Mouse (Mus musculus): ENCODE results near the gene Fbxo34.
"Not testable (repeated sequence)": the region's sequence is repeated elsewhere in the genome, so short reads cannot be mapped to it uniquely, and the experiment has no call there.

The Fbxo34 gene

DNA sequence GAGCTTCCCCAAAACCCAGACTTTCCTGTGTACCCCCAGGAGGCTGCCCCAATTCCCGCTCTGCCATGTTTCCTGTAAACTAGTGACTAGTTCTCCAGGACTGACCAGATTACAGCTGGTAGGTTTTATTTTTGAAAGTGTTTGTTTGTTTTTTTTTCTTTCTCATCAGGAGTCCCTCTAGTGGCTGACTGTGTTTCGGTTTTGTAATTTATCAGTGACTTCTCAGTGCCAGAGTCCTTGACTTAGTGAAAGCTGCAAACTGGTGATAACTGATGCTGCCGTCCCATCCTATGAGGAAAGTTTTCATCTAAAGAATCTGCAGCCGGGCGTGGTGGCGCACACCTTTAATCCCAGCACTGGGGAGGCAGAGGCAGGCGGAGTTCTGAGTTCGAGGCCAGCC is 65.4 kb downstream of the Fbxo34 start:
- no peak for DNase-seq (ENCODE audit: extremely low read depth, low read depth, low spot score)

DNA sequence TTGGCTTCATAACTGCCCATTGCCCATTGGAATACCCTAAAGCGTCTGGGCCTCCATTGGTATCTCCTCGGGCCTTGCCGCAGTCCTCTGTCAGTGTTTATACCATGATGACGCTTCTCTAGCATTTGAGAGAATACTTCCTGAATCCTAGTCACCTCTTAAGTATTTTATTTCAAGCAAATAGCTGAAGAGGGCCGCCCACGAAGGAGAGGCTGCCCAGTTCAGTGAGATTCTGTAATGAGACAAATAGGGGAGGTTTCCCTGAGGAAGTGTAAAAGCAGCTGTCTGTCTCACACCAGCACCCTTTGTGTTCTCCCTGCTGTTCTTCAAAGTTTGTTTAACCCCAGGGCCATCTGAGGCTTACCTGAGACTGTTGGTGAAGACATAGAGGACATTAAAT is 66.5 kb downstream of the Fbxo34 start:
- no peak for DNase-seq (ENCODE audit: extremely low read depth, low read depth, low spot score)

DNA sequence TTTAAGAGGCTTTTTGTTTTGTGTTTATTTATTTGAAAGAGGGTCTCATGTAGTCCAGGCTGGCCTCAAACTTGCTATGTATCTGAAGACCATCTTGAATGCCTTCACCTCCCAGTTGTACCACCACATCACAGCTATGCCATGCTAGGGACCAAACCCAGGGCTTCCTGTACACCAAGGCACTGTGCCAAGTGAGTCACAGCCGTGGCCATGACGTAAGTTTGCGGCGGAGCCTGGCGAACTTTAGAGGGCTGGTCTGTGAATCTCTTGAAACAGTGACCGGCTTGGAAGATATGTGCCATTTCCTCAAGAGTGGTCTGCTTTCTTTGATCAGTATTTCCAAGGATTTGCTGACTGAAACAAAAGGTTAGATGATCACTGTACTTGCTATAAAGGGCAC is 68.4 kb downstream of the Fbxo34 start:
- no peak for DNase-seq (ENCODE audit: extremely low read depth, low read depth, low spot score)

DNA sequence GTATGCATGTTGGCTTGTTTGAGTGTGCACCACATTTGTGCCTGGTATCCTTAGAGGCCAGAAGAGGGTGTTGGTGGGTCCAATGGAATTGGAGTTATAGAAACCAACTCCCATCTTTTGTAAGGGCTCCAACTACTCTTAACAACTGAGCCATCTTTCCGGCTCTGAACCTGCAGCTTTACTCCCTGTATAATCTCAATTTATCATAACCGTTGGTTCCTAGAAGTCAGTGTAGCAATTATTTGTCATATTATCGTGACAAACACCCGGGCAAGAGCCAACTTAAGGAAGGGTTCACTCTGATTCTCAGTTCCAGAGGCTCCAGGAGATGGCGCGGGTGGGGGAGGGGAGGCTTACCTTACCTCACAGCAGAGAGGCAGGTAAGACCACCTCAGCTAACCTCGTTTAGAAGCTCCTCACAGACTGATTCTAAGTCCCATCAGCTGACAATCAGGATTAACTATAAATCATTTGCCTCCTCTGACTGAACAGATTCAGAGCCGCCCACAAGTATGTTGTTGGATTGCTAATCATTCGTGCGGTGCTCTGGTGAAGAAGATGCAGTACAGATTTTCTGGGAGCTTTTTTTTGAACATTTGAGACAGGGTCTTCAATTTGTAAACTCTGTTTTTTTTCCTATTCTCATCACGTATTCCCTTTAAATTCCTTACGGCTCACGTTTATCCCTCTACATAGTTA is 70.7 kb downstream of the Fbxo34 start:
- no peak for DNase-seq (ENCODE audit: extremely low read depth, low read depth, low spot score)

DNA sequence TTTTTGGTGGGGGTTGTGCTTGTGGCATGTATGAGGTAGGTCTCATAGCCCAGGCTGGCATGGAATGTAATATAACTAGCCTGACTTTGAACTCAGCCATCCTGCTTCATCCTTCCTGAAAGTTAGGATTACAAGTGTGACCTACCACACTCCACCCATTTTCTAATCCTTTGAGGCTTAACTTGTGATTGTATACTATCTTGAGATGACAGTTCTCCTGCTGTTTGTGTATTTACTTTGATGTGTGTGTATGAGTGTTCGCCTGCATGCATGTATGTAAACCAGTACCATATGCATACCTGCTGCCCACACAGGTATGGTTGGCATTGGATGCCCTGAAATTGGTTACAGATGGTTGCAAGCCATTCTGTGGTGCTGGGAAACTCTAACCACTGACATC is 71.4 kb downstream of the Fbxo34 start:
- DNase-seq (ENCODE audit: extremely low read depth, low read depth, low spot score) = no peak

DNA sequence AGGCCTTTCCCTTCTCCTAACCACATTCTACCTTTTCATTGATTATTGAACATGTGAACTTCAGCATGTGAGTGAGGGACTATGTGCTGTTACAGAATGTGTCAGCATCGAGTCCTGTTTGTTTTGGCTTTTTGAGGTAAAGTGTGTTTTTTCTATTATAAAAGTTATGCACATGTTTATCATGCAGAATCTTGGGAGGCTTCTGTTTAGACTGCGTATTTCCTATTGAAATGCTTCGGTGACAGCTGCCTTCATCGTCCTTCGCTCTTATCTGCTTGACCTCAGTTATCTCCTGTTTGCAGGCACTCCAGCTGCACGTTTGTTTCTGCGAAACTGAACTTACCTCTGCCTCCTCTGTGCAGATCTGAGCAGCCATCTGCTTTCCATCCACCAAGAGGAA is 72.1 kb downstream of the Fbxo34 start:
- no peak for DNase-seq (ENCODE audit: extremely low read depth, low read depth, low spot score)

DNA sequence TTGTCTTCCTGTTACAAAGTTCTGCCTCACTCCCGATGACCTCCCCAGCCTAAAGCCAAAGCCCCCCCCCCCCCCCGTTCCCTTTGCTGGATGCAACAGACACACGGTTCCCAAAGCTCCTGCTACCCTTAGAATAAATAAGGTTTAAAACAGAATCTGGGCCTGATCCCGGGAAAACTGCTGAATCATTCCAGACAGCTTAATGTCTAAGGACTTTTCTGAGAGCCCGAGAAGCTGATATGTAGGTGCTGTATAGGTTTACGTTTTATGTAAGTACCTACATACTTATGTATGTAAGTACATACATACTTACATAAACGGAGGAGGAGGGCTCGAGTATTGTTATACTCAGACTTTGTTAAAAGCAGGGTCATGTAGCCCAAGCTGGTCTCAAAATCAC is 75.2 kb downstream of the Fbxo34 start:
- DNase-seq (ENCODE audit: extremely low read depth, low read depth, low spot score) = no peak

DNA sequence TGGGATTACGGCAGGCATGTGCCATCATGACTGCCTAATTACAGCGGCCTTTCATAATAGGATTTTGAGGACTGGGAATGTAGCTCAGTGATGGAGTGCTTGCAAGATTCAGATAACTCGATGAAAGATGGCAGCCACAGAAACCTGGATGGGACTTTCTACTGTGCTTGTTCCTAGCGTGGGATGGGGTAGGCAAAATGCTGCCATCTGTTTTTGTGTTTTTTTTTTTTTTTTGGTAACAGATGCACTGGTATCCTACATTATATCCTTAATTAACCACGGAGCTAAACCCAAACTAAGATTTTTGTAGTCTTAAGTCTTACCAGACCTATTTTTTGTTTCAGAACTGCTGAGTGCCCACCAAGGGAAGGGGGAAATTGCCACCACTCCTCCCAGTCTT is 75.6 kb downstream of the Fbxo34 start:
- DNase-seq (ENCODE audit: extremely low read depth, low read depth, low spot score) = no peak

DNA sequence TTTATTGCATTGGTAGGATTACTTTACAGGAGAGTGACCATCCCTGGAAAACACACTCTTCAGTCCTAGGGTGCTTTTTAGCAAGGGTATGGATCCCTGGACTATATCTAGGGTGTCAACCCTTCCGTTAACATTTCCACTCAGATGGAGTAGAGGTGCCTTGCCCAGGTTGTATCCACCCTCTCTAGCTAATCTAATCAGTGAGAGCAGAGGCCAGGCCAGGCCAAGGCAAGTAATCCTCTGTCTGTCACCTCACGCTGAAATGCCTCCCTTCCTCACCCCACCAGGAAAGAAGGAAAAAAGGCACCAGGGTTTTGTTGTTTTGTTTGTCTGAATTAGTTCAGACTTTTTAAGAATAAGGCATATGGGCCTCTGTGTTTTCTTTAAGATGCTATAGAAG is 77.6 kb downstream of the Fbxo34 start:
- DNase-seq (ENCODE audit: extremely low read depth, low read depth, low spot score) = no peak

DNA sequence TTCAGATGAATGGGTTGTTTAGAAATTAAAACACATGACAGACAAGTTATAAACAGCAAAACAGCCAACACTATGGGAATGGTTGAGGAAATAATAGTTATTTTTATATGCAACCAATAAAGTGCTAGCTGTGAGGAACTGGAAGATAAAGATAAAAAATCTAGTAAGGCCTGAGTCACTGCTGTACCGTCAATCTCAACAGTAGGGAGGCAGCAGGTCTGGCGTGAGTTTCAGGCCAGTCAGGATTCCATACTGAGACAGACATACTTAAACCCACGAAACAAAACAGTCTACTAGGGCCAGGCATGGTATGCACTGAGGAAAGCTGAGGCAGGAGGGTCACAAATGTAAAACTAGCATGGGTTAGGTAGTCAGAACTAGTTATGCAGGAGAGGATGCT is 78.1 kb downstream of the Fbxo34 start:
- DNase-seq (ENCODE audit: extremely low read depth, low read depth, low spot score) = no peak

DNA sequence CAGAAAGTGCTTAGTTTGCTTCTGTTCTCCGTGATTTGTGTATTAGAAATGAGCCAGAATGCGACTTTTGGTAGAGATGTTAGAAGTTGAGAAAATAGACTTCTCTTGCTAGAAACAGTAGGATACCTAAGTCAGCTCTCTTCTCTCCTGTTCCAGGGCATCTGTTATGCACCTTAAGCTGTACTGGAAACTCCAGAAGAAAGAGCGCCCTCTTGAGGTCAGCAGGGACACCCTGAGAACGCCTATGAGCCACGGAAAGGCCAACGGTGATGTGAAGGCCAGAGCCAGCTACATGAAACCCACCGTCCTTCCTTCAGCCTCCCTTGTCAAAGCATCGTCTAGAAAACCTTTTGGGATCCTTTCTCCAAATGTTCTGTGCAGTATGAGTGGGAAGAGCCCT is 78.8 kb downstream of the Fbxo34 start:
- no peak for DNase-seq (ENCODE audit: extremely low read depth, low read depth, low spot score)

DNA sequence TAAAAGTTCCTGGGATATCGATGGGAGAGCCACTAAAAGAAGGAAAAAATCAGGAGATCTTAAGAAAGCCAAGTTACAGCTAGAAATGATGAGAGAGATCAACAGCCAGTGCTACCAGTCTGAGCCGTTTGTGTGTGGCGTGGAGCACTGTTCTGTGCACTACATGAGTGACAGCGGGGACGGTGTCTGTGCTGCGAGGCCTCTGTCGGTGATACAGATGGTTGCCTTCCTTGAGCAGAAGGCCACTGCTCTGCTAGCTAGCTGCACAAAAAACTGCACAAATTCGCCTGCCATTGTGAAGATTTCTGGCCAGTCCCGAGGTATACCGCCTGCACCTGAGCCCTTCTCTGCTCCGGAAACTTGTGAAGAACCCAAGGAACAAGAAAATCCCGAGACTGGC is 79.4 kb downstream of the Fbxo34 start:
- DNase-seq (ENCODE audit: extremely low read depth, low read depth, low spot score) = not testable (repeated sequence)

DNA sequence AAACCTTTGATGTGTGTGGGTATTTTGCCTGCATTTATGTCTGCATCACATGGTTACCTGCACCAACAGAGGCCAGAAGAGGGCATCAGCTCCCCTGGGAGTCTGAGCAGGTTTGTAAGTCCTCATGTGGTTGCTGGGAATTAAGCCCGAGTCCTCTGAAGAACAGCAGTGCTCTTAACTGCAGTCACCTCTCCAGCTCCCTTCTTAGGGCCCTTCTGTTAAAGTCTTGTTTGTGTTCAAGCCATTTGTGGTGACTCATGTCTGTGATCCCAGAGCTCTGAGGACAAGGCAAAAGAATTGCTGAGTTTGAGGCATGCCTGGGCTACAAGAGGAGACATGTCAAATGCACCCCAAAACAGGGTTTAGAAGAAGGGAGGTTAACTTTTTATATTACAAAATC is 82.3 kb downstream of the Fbxo34 start:
- no peak for DNase-seq (ENCODE audit: extremely low read depth, low read depth, low spot score)

DNA sequence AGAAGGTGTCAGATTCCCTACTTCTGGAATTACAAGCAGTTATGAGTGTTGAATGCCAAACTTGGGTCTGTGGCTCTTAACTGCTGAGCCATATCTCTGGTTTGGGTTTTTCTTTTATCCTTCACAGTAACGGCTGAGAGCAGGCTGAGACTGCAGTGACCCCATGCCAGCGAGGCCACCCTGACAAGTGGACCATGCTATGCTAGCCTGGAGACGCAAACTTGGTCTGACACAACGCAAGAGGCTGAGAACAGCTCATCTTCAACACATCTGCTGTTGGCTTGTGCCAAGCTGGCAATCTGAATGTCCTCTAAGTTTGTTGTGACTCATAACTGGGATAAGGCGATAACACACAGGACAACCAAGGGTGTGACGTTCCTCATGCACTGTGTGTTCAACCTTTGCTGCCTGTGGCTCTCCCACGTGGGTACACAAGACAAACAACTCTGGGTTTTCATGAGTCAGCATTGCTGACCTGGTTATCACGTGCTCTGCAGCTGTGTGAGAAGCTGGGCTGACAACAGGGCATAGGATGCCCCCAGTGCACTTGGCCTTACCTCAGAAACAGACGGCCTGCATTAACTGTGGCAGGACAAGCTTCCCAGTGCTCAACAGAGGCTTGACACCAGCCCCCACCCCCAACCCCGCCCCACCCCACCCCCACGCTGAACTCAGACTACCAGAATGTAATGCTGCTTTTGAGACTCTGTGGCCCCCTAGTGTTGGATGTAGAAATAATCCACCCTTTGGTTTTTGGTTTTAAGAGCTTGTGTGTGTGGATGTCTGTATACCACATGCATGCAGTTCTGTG is 83.3 kb downstream of the Fbxo34 start:
- peak; percentile 28 for DNase-seq (ENCODE audit: extremely low read depth, low read depth, low spot score)

DNA sequence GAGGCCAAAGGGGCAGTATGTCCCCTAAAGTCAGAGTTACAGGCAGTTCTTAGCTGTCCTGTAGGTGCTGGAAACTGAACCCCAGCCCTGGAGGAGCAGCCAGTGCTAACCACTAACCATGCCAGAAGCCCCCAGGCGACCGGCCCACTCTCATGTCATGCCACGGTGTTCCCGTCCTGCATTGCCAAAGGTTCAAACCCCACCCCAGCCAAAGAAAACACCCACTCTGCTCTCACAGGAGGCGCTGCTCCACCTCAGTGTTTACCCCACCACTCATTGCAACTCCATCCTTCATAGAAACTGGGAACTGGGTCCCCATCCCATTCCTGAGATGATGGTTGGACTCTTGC is 83.9 kb downstream of the Fbxo34 start:
- no peak for DNase-seq (ENCODE audit: extremely low read depth, low read depth, low spot score)

DNA sequence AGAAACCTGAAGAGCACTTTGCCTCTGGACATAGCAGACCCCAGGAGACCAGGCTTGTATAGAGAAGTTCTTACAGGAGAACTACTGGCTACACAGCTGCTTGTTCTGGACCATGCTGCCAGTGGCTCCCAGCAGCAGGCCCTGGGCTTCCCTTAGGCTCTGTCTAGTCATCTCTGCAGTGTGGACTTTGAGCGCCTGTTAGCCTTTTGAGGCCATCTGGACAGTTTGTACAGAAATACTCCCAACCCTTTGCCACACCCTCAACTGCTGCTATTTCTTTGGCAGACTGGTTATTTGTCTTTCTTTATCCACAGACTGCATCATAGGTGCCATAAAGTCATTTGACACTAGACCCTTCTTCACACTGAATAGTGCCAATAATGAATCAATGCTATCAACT is 84.9 kb downstream of the Fbxo34 start:
- no peak for DNase-seq (ENCODE audit: extremely low read depth, low read depth, low spot score)

DNA sequence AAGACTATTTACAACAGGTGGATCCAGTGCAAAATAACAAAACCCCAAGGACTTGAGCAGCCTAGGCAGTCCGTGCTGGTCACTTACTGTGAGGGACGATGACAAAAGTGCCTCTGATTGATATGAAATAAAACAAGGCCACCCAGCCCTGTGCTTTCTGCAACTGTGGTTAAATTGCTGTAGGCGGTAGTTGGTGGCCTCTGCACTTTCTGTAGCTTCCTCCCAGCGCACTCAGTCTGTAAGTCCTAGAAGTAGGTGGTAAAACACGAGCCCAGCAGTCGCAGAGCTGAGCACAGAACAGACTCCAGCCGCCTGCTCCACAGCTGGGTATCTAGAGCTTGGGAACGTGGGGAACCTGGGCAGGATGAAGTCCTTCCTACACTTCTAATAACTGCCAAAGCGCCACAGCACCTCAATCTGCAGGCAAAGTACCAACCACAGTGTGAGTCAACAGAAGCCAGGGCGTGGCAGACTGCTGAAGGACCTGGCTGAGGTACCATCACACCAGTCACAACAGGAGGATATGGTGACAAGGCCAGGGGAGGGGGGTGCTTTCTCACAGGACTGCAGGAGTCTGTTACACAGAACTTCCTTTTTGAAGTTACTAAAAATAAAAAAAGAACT is 91.2 kb downstream of the Fbxo34 start:
- DNase-seq (ENCODE audit: extremely low read depth, low read depth, low spot score) = no peak

DNA sequence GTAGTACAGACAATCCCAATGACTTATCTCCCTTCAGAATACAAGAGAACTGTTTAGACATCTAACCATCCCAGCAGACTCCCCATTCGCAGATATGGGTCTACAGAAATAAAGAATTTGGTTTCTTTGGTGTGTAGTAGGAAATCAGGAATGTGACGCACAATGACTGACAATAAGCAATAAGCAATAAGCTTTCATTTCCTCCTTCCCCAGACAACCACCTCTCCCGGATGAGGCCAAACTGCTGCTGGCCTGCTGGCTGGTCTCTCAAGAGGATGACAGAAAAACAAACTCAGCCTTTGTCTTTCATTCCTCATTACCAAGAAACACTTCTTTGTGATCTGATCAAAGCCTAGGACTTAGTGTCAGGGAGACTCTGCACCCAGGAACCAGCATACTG is 92.1 kb downstream of the Fbxo34 start:
- no peak for DNase-seq (ENCODE audit: extremely low read depth, low read depth, low spot score)

DNA sequence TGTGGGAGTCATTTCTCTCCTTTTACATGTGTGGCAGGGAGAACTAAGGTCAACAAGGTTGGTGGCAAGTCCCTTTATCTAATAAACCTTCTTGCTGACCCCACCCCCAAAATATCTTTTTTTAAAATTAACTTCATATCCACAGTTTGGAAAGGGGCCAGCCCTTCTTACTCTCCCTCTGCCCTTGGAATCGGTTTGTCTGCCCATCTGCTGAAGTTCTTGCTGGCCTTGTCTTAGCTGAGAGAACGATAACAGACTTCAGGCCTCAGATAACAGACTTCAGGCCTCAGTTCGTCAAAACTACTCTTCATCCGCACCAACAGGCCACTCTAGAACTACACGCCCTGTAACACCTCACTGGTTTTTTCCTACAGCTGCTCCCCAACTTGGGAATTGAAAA is 94.1 kb downstream of the Fbxo34 start:
- no peak for DNase-seq (ENCODE audit: extremely low read depth, low read depth, low spot score)

DNA sequence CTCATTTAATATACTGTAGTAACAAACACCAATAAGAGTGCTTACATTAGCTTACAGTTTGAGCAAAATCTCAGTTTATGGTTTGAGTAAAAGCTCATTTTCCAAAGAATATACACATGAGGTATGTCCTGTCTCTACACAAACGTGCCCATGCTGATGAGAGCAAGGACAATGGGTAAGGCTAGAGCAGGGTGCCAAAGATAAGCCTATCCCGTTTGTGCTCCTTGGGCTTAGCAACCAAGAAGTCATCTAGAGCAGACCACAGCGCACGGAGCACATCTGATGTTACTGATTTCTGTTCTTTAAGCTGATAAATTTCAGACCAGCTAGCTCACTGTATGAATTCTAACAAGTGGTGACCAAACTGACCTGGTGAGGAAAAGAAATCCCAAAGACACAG is 94.7 kb downstream of the Fbxo34 start:
- no peak for DNase-seq (ENCODE audit: extremely low read depth, low read depth, low spot score)

DNA sequence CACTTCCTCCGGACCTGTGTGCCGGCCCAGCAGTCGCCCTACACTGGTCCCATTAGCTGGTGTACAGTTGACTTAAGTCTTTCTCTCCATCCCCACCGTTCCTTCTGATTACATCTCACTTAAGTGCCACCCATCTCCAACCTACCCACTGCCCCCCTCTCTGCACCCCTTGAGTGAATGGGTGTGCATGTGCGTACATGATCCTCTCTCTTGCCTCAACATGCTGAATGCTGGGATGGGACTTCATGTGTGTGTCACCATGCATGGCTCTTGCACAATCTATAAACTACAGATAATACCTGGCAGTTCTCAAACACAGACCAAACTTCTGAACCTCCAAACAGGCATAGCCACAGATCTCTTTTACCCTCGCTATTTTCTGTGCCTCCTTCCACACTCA is 101.4 kb downstream of the Fbxo34 start:
- DNase-seq (ENCODE audit: extremely low read depth, low read depth, low spot score) = no peak

DNA sequence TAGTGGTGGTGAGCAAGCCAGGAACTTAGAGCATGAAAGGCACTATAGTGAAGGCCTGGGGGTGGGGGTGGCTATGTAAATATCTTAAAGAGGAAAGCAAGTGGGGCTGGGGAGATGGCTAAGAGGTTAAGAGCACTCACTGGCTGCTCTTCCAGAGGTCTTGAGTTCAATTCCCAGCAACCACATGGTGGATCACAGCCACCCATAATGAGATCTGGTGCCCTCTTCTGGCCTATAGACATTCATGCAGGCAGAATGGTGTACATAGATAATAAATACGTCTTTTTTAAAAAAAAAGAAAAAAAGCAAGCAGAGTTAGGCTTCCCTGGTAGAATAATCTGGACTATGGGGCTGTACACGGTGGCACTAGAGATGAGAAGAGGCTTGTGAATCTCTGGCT is 103.2 kb downstream of the Fbxo34 start:
- DNase-seq (ENCODE audit: extremely low read depth, low read depth, low spot score) = no peak
